Mouse (Mus musculus) lung, postnatal 0 days (tissue): Measurements from ENCODE around the gene Ppp1r21.

Experiments
- CTCF ChIP-seq: IDR thresholded peaks from 2 replicates; pipeline ENCODE4 v1.5.1; 2016; ENCODE audit warnings: antibody characterized with exemption, mild to moderate bottlenecking
- EP300 ChIP-seq: IDR thresholded peaks from 2 replicates; pipeline ENCODE4 v1.6.1; 2016; ENCODE audit warnings: antibody characterized with exemption, mild to moderate bottlenecking, control low read depth

DNA sequence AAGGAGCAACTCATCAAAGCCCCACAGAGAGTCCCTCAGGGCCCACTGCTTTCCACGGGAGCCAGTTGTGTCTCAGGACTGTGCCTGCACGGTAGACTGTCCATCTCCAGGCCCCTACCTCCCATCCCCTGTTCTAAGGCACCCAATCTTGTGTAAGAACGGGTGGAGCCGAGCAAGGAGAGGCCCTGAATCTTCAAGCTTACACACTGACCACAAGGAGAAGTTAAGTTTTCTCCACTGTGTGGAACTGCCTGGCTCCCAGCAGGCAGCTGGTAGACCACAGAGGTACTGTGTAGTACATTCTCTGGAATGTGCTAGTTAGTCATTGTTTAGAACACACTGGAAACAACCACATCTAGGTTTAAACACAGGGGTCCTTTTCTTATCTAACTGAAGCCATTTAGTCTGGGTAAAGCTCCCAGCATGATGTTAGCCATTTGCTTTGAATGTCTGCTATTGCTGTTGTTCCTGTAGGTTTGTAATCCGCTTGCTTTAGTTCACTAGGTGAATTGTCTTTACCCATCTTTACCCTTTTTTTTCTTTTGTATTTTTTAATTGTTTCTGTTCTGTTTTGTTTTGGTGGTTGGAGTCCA is 31.7 kb upstream of the Ppp1r21 start:
- TF ChIP-seq CTCF (no peak), EP300 (no peak)
